Mouse (Mus musculus) limb, embryonic 10.5 days (tissue): Measurements from ENCODE around the gene Actr3. TPM values are rescaled to one million over a fixed set of nuclear protein-coding genes. Genes with fewer than 3 reads are reported as not detected.

Source experiments
- polyA plus RNA-seq: library from polyadenylated mRNA; unstranded; fragments of >200 nt; fragmentation: Nextera tagmentation; extraction: Ambion mirVana; gene quantifications from 2 replicates; pipeline ENCODE4 v1.2.1, GENCODE M21; 2016

The Actr3 gene
- polyA plus RNA-seq, 1 experiment from 2014 or later, result 231 TPM

Other genes starting within 250 kb of the Actr3 start
- gene Slc35f5, start 124.9 kb upstream of the Actr3 start, polyA plus RNA-seq, result 18.2 and 25.3 TPM in 2 replicates
- gene Gpr39, start 241.3 kb upstream of the Actr3 start, polyA plus RNA-seq, result 0.34 TPM in 1 of 2 replicates, not detected in the other